Mouse (Mus musculus) C2C12 (cell line): Measurements from ENCODE around the gene Nav3.

Source experiments
- CEBPB ChIP-seq: IDR thresholded peaks from one replicate; pipeline ENCODE4 v1.6.1; 2011; ENCODE audit warnings: low read depth, mild to moderate bottlenecking, control low read depth, moderate library complexity
- CTCF ChIP-seq: IDR thresholded peaks from one replicate; pipeline ENCODE4 v1.5.1; 2011; ENCODE audit not compliant: control insufficient read depth, insufficient read depth, insufficient read length
- MAX ChIP-seq: IDR thresholded peaks from one replicate; pipeline ENCODE4 v1.6.1; 2011; ENCODE audit warnings: mild to moderate bottlenecking, control low read depth
- MYOG ChIP-seq: IDR thresholded peaks from one replicate; pipeline ENCODE4 v1.6.1; 2011; ENCODE audit not compliant: control insufficient read depth, insufficient read length; ENCODE audit errors: extremely low read depth
- USF1 ChIP-seq: IDR thresholded peaks from one replicate; pipeline ENCODE4 v1.6.1; 2011; ENCODE audit warnings: low read depth, mild to moderate bottlenecking, control low read depth, moderate library complexity

GRCm38 (mm10) chr10:110429578-110429977 lies 26.4 kb downstream of the Nav3 start:
- TF ChIP-seq CTCF = no peak
- TF ChIP-seq MAX = no peak
- no peak for TF ChIP-seq USF1
- no peak for TF ChIP-seq CEBPB
- TF ChIP-seq MYOG = no peak
